In genomic region chr3:10077096-10077841, GRCm38 (mm10) we compare ENCODE assay signal across 9 mouse cellular contexts. TPM values are rescaled to one million over a fixed set of nuclear protein-coding genes. Genes with fewer than 3 reads are reported as not detected.
DNase-seq lines count a peak whose midpoint lies in the region.
"Had no signal": no experiment of that assay in that cellular context is flagged by ENCODE, and none has a peak within 500 bp of the region (broad histone marks: within the 10 kb centered on the region; RNA-seq: fewer than 3 reads in every experiment).

No protein-coding gene starts in this region.

- peak; percentile 39 for DNase-seq in adrenal gland, postnatal 14 days
- DNase-seq in adrenal gland, postnatal 4 days (ENCODE audit: low spot score in 2 of 2), result no peak
- DNase-seq in A20 (ENCODE audit: low read depth, low spot score), result peak; percentile 67
- DNase-seq in fibroblast of lung, adult 2 months (ENCODE audit: low read depth), result peak; percentile 55
- DNase-seq in heart, postnatal 4 days, result peak; percentile 37
- no peak for DNase-seq in Muller cell, postnatal 12 days (ENCODE audit: inconsistent ontology term)
- DNase-seq in cerebellum, adult 8-10 months, result no peak
- DNase-seq in natural killer cell, adult 2 months (ENCODE audit: low spot score in 2 of 2), result no peak
- DNase-seq: liver, embryonic 13.5 days had no signal

RNA-seq across cellular contexts. Expression of gene Gm9833, which starts 10.6 kb away (rescaled TPM):
- total RNA-seq in adrenal gland, postnatal 14 days (2021), result 3.5 and 4.0 TPM in 2 replicates
- total RNA-seq in adrenal gland, postnatal 4 days (2021), result 1 to 10 TPM; 5.4 to 7.1 TPM
- 1 to 10 TPM; 3.6 to 5.6 TPM for total RNA-seq in heart, postnatal 4 days (2021)

Comparison
In these comparisons a context has a peak if more than half of its experiments do, and no peak if none do; other contexts are left out.
1. DNase-seq: peak in adrenal gland, postnatal 14 days (single experiment), A20 (single experiment), fibroblast of lung, adult 2 months (single experiment) and heart, postnatal 4 days (single experiment); none in adrenal gland, postnatal 4 days (0 of 2), Muller cell, postnatal 12 days (single experiment), cerebellum, adult 8-10 months (single experiment) and natural killer cell, adult 2 months (0 of 2).